Mouse (Mus musculus): ENCODE data around the gene Myog. TPM values are rescaled to one million over a fixed set of nuclear protein-coding genes. Genes with fewer than 3 reads are reported as not detected.
"Not testable (repeated sequence)": the region's sequence is repeated elsewhere in the genome, so short reads cannot be mapped to it uniquely, and the experiment has no call there.

Gene Myog
- total RNA-seq (2014; fragmentation: Nextera tagmentation), result not detected in 2 replicates
- total RNA-seq (2017), result not detected in 2 replicates

GRCm38 (mm10) chr1:134289598-134290099, at the start of gene Myog:
Gene Myog, plus strand, starts transcription at chr1:134289989.
- ATAC-seq (replicated peaks; ENCODE audit: low FRiP score, low TSS enrichment, poor library complexity, severe bottlenecking), result no peak

GRCm38 (mm10) chr1:134240701-134241100, 49.1 kb upstream of the Myog start:
- ATAC-seq (replicated peaks; ENCODE audit: low FRiP score, low TSS enrichment, poor library complexity, severe bottlenecking), result no peak

DNA sequence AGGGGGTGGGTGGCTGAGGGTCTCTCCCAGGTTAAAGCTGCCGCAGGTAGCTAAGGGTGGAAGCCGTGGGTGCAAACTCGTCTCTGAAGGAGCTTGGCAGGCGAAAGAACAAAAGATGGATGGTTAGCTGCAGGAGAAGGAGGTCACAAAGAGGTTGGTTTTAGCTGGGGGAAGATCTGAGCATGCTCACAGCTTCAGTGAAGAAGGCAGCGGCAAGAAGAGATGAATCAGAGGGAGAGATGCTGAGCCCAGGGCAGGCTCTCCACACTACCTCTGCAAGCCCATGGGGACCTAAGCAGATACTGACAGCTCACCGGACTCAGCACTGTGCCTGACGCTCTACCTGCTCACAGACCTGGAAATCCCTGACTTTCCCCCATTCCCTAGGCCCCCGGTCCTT, 48.5 kb upstream of the Myog start:
- no peak for ATAC-seq (replicated peaks; ENCODE audit: low FRiP score, low TSS enrichment, poor library complexity, severe bottlenecking)

- no peak for ATAC-seq (replicated peaks; ENCODE audit: low FRiP score, low TSS enrichment, poor library complexity, severe bottlenecking)
Observed at GRCm38 (mm10) chr1:134242286-134242685, 47.5 kb upstream of the Myog start.

- ATAC-seq (replicated peaks; ENCODE audit: low FRiP score, low TSS enrichment, poor library complexity, severe bottlenecking), result no peak
Observed at GRCm38 (mm10) chr1:134243505-134243904, 46.3 kb upstream of the Myog start.

DNA sequence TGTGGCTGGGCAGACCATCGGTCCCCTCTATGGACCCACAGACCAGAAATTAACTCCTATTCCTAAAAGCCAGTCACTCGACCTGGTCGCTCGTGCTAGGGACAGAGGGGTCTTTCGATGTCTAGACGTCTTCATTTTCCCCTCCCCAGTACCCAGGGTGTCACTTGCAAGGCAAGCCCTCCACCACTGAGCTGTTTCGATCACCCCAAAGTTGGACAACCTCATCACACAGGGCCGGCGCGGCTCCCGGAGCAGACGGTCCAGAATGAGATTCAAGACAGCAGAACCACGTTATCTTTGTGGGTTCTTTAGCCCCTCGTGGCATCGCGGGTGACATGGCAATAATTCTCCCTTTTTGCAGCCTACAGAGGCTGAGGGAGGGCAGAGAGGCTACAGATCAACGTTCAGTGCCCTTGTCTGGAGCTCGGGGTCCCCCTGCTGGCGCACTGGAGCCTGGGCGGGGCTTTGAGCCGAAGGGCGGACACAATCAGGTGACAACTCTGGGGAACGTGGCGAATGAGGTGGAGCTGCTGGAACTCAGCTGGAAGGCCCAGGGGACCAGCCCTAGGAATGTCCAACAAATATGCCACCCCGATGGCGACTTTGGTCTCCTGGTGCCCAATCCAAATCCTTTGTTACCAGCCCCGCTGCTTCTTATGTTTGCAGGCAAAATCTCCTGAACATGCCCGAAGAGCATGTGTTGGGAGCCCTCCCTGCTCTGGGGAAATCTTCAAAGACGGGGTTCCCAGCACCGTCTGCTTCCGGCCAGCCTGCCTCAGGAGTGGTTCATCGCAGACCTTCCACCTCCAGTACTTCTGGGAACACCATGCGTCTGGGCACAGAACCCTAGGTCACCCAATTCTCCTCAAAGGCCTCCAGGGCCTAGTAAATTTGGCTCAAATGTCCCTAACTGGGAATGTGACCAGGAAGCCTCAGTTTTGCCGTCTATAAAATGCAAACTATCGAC, 45.6 kb upstream of the Myog start:
- peak; percentile 97 for ATAC-seq (replicated peaks; ENCODE audit: low FRiP score, low TSS enrichment, poor library complexity, severe bottlenecking)

DNA sequence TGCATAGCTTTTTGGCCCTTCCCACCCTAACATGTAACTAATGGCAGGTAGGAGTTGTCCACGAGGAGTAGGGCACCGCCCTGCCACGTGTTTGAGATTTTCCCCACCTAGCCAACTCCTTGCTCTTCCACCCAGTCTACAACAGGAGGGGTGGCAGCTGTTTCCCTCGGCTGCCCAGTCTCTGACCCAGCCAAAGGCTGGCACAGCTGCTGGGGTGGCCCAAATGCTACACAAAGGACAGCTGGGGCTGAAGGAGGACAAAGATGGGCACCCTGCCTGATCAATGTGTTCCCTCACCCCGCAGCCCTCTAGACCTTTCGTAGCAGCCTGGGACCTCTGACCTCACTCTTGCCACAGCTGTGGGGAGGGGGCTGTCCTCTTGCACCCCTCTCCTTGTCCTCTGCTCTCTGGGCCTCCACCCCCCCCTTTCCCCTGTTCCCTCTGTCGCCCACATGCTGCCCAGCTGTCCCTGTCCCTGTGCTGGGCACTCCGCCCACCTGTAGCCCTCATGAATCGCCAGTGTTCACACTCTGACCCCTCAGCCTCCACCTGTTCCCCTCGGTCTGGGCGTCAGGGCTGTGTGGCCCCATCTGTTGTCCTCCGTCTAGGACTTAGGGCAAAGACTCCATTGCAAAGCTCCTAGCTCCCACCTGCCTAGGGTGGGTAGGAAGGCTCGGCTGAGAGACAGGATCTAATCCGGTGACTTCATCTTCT, 44.6 kb upstream of the Myog start:
- ATAC-seq (replicated peaks; ENCODE audit: low FRiP score, low TSS enrichment, poor library complexity, severe bottlenecking), result no peak

GRCm38 (mm10) chr1:134246590-134246989, 43.2 kb upstream of the Myog start:
- ATAC-seq (replicated peaks; ENCODE audit: low FRiP score, low TSS enrichment, poor library complexity, severe bottlenecking), result no peak

GRCm38 (mm10) chr1:134249681-134250080, 40.1 kb upstream of the Myog start:
- not testable (repeated sequence) for ATAC-seq (replicated peaks; ENCODE audit: low FRiP score, low TSS enrichment, poor library complexity, severe bottlenecking)

DNA sequence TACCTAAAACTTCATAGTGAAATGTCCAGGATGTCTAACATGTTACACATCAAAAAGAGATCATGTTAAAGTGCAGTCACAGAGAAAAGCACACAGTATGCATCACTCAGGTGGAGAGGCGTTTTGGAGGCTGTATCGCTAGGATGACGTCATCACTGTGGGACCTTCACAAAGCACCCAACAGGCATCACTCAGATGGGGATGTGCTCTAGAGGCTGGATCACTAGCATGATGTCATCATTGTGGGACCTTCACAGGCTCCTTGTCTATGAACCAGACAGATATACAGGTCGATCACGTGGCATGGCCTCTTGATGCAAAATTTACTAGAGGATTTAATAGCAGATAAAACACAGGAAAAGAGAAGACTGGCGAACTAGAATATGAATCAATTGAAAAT, 25.4 kb upstream of the Myog start:
- no peak for ATAC-seq (replicated peaks; ENCODE audit: low FRiP score, low TSS enrichment, poor library complexity, severe bottlenecking)

DNA sequence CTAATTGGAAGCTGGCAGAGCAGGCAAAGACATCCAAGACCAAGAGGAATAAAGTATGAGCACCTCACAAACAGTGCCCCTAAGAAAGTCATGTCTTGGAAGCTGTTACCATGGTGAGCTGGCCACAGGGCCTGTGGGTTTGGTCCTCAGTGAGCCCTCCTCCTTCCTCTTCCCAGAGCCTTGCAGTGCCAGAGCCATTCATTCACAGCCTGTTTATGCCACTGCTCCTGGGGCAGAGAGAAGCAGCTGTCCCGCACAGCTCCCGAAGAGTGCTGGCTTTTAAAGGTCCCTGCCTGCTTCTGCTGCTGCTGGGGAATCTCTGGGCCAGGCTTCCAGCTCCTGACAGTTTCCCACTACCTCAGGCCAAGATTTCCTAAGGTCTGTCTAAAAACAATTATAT, 24.0 kb upstream of the Myog start:
- no peak for ATAC-seq (replicated peaks; ENCODE audit: low FRiP score, low TSS enrichment, poor library complexity, severe bottlenecking)

- ATAC-seq (replicated peaks; ENCODE audit: low FRiP score, low TSS enrichment, poor library complexity, severe bottlenecking), result no peak
Observed at GRCm38 (mm10) chr1:134270026-134270425, 19.8 kb upstream of the Myog start.

DNA sequence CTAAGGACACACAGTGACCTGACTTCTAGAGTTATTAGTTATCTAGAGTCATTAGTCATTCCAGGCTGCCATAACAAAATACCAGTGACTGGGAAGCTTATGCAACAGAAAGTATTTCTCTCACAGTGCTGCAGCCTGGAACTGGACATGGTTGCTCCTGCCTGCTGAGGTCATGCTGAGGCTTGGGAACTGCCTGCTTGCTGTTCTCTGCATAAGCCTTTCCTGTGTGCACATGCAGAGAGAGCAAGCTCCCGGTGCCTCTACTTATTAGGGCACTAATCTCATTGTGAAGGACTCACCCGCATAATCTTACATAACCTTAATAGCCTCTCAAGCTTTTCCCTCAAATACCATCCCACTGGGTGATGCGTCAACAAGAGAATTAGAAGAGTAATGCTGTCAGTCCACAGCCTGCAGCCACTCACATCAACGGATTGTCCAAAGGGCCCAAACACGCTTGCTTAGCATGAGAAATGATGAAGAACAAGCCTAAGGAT, 17.0 kb upstream of the Myog start:
- ATAC-seq (replicated peaks; ENCODE audit: low FRiP score, low TSS enrichment, poor library complexity, severe bottlenecking), result no peak

DNA sequence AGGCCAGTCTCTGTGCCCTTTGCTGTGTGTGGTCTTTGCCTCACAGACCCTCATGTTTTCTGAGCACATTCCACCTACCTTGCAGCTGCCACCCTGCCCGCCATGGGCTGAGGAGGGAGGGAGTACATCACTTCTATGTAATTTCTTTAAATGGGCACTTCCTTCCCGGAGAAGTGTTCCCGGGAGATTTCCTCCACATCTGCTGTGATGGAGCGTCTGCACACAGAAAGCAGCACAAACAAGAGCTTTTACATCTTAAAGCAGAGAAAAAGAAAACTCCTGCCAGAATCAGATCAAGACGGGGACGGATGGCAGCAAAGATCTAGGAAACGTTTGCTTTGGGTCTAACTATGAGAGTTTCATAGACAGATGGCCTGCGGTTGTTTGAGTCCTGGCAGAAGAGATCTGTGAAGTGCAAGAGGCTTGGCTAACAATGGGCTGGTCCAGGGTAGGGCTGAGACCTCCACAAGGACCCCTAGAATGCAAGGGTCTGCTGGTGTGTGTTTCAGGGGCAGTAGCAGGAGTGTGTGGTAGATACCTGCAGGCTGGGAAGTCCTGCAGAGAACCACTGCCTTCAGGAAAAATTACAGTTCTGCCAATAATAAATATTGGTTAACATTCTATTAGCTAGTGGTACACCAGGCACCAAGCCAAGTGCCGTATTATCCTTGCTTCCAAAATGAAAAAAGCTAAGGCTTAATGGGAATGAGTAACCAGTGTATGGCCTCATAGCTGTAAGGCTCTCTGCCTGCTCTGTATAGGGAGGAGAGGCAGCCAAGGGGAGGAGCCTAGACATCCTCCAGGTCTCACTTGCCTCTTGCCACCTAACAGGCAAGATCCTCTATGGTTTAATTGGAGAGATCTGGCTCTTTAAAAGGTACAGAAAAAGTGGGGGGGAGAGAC, 16.0 kb upstream of the Myog start:
- no peak for ATAC-seq (replicated peaks; ENCODE audit: low FRiP score, low TSS enrichment, poor library complexity, severe bottlenecking)

GRCm38 (mm10) chr1:134274483-134274920, 15.3 kb upstream of the Myog start:
- ATAC-seq (replicated peaks; ENCODE audit: low FRiP score, low TSS enrichment, poor library complexity, severe bottlenecking), result no peak

DNA sequence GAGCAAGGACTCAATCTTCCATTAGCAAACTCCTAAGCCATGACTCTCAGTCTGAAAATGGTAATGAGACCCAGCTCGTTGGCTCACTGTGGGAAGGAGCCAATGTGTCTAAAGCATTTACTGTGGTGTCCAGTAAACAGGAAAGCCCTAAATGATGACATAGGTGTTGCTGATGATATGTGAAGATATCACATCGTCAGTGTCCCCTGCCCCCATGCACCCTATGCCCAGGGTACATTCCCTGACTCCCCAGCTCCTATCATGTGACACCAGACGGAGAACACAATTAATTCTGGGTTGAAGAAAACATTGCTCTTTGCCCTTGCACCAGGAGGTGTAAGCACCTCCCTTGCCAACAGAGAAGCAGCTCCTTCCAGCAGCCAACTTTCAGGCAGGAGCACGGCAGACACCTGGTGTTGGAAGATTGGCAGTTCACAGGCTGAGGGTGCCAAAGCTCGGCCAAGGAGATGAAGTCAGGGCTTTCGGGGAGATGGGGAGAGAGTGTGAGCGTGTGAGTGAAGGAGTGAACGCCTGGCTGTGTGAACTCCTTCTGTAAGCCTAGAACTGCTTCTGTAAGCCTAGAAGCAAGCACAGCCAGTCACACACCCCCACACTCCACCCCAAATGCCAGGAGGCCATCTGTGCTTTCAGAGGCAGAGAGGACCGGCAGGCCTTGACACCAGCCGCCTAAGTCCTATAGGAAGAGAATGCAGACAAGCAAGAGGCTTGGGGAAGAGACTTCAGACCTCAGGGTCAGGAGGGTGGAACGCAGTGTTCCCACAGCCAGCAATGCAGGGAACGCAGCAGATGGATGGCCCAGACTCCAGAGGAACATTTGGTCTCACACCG, 13.9 kb upstream of the Myog start:
- no peak for ATAC-seq (replicated peaks; ENCODE audit: low FRiP score, low TSS enrichment, poor library complexity, severe bottlenecking)

DNA sequence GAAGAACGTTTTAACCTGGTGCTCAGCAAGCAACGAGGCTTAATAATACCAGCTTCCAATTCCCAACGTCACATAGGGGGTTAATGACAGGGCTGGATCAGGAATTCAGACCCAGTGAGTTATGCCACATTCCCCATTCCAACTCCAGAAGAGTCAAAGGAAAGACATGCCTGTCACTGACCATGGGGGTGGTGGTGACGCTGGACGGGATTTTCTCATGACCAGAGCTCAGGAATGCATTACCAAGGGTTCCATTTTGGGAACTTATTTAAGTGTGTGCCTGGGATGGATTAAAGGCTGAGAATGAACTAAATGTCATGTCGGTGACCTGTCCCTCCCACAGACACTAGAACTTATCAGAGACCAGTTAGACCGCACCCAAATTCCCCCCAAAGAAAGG, 13.0 kb upstream of the Myog start:
- no peak for ATAC-seq (replicated peaks; ENCODE audit: low FRiP score, low TSS enrichment, poor library complexity, severe bottlenecking)

- no peak for ATAC-seq (replicated peaks; ENCODE audit: low FRiP score, low TSS enrichment, poor library complexity, severe bottlenecking)
Observed at GRCm38 (mm10) chr1:134280174-134280573, 9.6 kb upstream of the Myog start.
